Mouse (Mus musculus): ENCODE measurements around the gene P3h1. TPM values are rescaled to one million over a fixed set of nuclear protein-coding genes. Genes with fewer than 3 reads are reported as not detected.

P3h1 gene
- polyA plus RNA-seq, 1 experiment from 2014 or later: 12.1 TPM

- H3K4me2 ChIP-seq (ENCODE audit: low read depth, low read length): no peak overlapping the region
- H3K36me3 ChIP-seq (replicated peaks; ENCODE audit: insufficient read depth, low read length): peaks cover 7% of the 10 kb centered on the region
- no peaks in the 10 kb centered on the region for H3K4me1 ChIP-seq (ENCODE audit: insufficient read depth)
- 84% methylated on average over 11 of the region's 11 CpGs for WGBS (ENCODE audit: insufficient replicate concordance)
- no peaks in the 10 kb centered on the region for H3K27me3 ChIP-seq (ENCODE audit: insufficient read depth, low read length)
- no peak overlapping the region for H3K9ac ChIP-seq (replicated peaks)
- DNase-seq (no peak), ATAC-seq (no peak)
- H3K27ac ChIP-seq (ENCODE audit: low read depth): no peak overlapping the region
- no peaks in the 10 kb centered on the region for H3K9me3 ChIP-seq (ENCODE audit: low read length)
- H3K4me3 ChIP-seq (ENCODE audit: low read depth, low read length): no peak overlapping the region
- TF ChIP-seq CTCF (IDR thresholded peaks at IDR 0.05; ENCODE audit: low read depth): no peak
- TF ChIP-seq EP300 (IDR thresholded peaks at IDR 0.05; ENCODE audit: low read depth): no peak
These were observed 15.8 kb downstream of the P3h1 start for GRCm38 (mm10) chr4:119248407-119248965.

DNA sequence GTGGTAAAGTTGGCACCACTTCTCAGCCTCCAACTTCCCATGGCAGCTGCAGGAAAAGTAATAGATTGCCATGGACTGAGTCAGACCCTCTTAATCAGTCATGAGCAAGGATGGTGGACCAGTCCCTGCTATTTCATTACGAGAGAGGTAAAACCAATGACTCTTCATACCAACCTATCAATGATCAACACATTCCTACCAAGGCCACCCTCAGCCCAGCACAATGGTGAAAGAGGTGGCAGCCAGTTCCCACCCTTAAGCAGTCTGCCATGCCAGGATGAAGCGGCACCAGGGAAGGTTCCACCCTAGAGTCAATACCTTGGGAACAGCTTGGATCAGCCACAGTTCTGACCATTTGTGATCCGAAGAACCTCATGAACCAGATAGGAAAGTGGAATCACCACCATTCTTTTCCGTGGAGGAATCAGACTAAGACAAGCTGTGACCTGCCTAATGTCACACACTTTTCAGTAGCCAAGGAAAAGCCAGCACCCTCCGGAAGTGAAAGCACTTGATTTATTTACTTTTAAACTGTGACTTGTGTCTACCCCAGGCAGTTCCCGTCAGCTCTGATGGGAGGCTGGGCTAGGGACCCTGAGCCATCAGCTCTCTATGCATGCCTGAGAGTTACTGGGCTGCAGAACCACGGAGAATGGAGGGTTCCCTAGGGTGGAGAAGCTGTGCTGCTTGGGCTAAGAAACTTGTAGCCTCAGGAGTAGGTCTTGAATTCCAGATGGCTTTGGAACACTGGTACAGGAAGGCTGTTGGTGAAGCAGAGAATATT is 19.5 kb downstream of the P3h1 start:
- H3K9ac ChIP-seq (replicated peaks): no peak overlapping the region
- H3K36me3 ChIP-seq (replicated peaks; ENCODE audit: insufficient read depth, low read length): no peaks in the 10 kb centered on the region
- H3K4me1 ChIP-seq (ENCODE audit: insufficient read depth): no peaks in the 10 kb centered on the region
- H3K27me3 ChIP-seq (ENCODE audit: insufficient read depth, low read length): no peaks in the 10 kb centered on the region
- H3K9me3 ChIP-seq (ENCODE audit: low read length): no peaks in the 10 kb centered on the region
- DNase-seq (no peak), ATAC-seq (no peak)
- TF ChIP-seq EP300 (IDR thresholded peaks at IDR 0.05; ENCODE audit: low read depth) (no peak), CTCF (IDR thresholded peaks at IDR 0.05; ENCODE audit: low read depth) (no peak)
- no peak overlapping the region for H3K4me2 ChIP-seq (ENCODE audit: low read depth, low read length)
- H3K4me3 ChIP-seq (ENCODE audit: low read depth, low read length): no peak overlapping the region
- H3K27ac ChIP-seq (ENCODE audit: low read depth): no peak overlapping the region
- 54% methylated on average over 7 of the region's 7 CpGs for WGBS (ENCODE audit: insufficient replicate concordance)

DNA sequence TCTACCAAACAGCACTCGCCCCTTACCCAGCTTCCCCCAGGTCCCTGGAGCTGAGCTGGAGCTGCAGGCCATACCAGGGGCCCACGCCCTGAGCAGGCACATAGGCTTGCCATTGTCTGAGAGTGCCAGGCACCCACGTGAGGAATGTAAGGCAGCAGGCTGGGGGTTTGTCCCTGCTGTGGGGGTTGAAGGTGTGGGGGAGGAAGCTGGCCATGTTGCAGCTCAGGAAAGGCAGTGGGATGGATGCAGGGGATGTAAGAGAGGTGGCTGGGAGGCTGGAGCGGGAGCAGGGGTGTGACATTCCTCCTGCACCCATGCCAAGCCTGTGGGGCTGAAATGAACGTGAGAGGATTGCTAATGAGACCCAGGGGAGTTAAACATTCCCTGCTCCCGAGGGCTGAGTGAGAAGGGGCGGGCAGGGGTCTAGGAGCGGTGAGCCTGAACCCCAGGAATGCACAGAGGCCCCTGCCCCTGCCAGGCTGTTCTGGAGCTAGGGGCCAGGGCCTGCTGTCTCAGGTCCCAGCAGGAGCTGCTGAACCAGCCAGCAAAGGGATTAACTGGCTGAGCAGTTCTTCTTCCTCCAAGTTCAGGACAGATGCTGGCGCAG is 21.4 kb downstream of the P3h1 start:
- no peaks in the 10 kb centered on the region for H3K36me3 ChIP-seq (replicated peaks; ENCODE audit: insufficient read depth, low read length)
- no peaks in the 10 kb centered on the region for H3K9me3 ChIP-seq (ENCODE audit: low read length)
- no peaks in the 10 kb centered on the region for H3K4me1 ChIP-seq (ENCODE audit: insufficient read depth)
- no peak overlapping the region for H3K4me2 ChIP-seq (ENCODE audit: low read depth, low read length)
- H3K4me3 ChIP-seq (ENCODE audit: low read depth, low read length): no peak overlapping the region
- H3K27me3 ChIP-seq (ENCODE audit: insufficient read depth, low read length): no peaks in the 10 kb centered on the region
- no peak for ATAC-seq
- no peak for DNase-seq
- TF ChIP-seq EP300 (IDR thresholded peaks at IDR 0.05; ENCODE audit: low read depth) (no peak), CTCF (IDR thresholded peaks at IDR 0.05; ENCODE audit: low read depth) (no peak)
- H3K9ac ChIP-seq (replicated peaks): no peak overlapping the region
- no peak overlapping the region for H3K27ac ChIP-seq (ENCODE audit: low read depth)
- 65% methylated on average over 8 of the region's 9 CpGs for WGBS (ENCODE audit: insufficient replicate concordance)

- ATAC-seq: no peak
- whole genome bisulfite sequencing (ENCODE audit: insufficient replicate concordance): 79% methylated on average over 12 of the region's 12 CpGs
These were observed 22.6 kb downstream of the P3h1 start, which contains the start of gene Cldn19 for GRCm38 (mm10) chr4:119255351-119255750. TSS of gene Cldn19 (plus strand) at chr4:119255414.

DNA sequence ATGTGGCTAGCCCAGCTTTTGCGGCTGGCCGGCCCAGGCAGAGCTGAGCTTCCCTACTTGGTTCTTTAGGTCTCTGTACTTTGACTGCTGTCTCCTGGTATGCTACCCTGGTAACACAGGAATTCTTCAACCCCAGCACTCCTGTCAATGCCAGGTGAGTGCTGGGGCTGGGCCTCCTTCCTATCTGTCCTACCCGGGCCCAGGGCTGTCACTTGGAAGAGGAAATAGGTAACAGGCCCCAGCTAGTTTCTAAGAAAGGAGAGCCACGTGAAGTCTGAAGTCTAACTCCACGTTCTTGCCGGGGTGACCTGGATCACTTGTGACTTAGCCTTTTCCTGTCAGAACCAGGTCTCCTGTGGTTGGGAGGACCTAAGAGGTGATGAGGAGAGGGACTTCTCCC is 24.4 kb downstream of the P3h1 start:
- Histone ChIP-seq H3K4me3 (ENCODE audit: low read depth, low read length) (no peak overlapping the region), H3K9me3 (ENCODE audit: low read length) (no peaks in the 10 kb centered on the region), H3K27ac (ENCODE audit: low read depth) (no peak overlapping the region), H3K4me1 (ENCODE audit: insufficient read depth) (no peaks in the 10 kb centered on the region), H3K36me3 (replicated peaks; ENCODE audit: insufficient read depth, low read length) (no peaks in the 10 kb centered on the region), H3K9ac (replicated peaks) (no peak overlapping the region), H3K4me2 (ENCODE audit: low read depth, low read length) (no peak overlapping the region), H3K27me3 (ENCODE audit: insufficient read depth, low read length) (no peaks in the 10 kb centered on the region)
- 70% methylated on average over 6 of the region's 6 CpGs for whole genome bisulfite sequencing (ENCODE audit: insufficient replicate concordance)
- no peak for DNase-seq
- no peak for TF ChIP-seq EP300 (IDR thresholded peaks at IDR 0.05; ENCODE audit: low read depth)
- TF ChIP-seq CTCF (IDR thresholded peaks at IDR 0.05; ENCODE audit: low read depth): no peak
- ATAC-seq: no peak

More at GRCm38 (mm10) chr4:119255351-119255750, 22.6 kb downstream of the P3h1 start, which contains the start of gene Cldn19:
- no peak for DNase-seq
- H3K9me3 ChIP-seq (ENCODE audit: low read length): no peaks in the 10 kb centered on the region
- TF ChIP-seq CTCF (IDR thresholded peaks at IDR 0.05; ENCODE audit: low read depth): no peak
- TF ChIP-seq EP300 (IDR thresholded peaks at IDR 0.05; ENCODE audit: low read depth): no peak
- no peaks in the 10 kb centered on the region for H3K27me3 ChIP-seq (ENCODE audit: insufficient read depth, low read length)
- no peaks in the 10 kb centered on the region for H3K36me3 ChIP-seq (replicated peaks; ENCODE audit: insufficient read depth, low read length)
- no peak within 1 kb of the TSS for H3K4me3 ChIP-seq (ENCODE audit: low read depth, low read length)
- no peaks in the 10 kb centered on the region for H3K4me1 ChIP-seq (ENCODE audit: insufficient read depth)
- no peak within 1 kb of the TSS for H3K27ac ChIP-seq (ENCODE audit: low read depth)
- no peak within 1 kb of the TSS for H3K4me2 ChIP-seq (ENCODE audit: low read depth, low read length)
- H3K9ac ChIP-seq (replicated peaks): no peak within 1 kb of the TSS

All from liver, postnatal 0 days (tissue).